Mouse (Mus musculus) heart, adult 2 months (tissue): ENCODE data around the gene Adgrb3. TPM values are rescaled to one million over a fixed set of nuclear protein-coding genes. Genes with fewer than 3 reads are reported as not detected.
A peak's percentile ranks its signal among the peaks of the same experiment; 100 is the strongest.
"Not testable (repeated sequence)": the region's sequence is repeated elsewhere in the genome, so short reads cannot be mapped to it uniquely, and the experiment has no call there.

Experiments used
- DNase-seq, 2 experiments: peaks; one replicate each; pipeline ENCODE4 v3.0.0; 2021
- H3K27ac ChIP-seq: fragments of 200-600 bp; 2 replicates; pipeline ENCODE4 v1.8.1; 2022
- H3K27me3 ChIP-seq: fragments of 200-500 bp; 2 replicates; pipeline ENCODE4 v1.6.1; 2012; ENCODE audit warnings: mild to moderate bottlenecking, low read length, inconsistent platforms, mixed read lengths; ENCODE audit not compliant: control insufficient read depth, insufficient read depth
- H3K36me3 ChIP-seq: fragments of 200-500 bp; 2 replicates; pipeline ENCODE4 v1.6.1; 2012; ENCODE audit warnings: low read length, inconsistent platforms; ENCODE audit not compliant: control insufficient read depth, insufficient read depth
- H3K4me1 ChIP-seq: fragments of 200-500 bp; 2 replicates; pipeline ENCODE4 v1.6.1; 2011; ENCODE audit warnings: low read length; ENCODE audit not compliant: control insufficient read depth, insufficient read depth
- H3K4me3 ChIP-seq: fragments of 200-600 bp; 2 replicates; pipeline ENCODE4 v1.8.1; 2022
- H3K79me2 ChIP-seq: fragments of 200-500 bp; replicated peaks from 2 replicates; pipeline ENCODE4 v1.6.1; 2012; ENCODE audit warnings: mild to moderate bottlenecking, inconsistent platforms, low read length, moderate library complexity, mixed read lengths; ENCODE audit not compliant: control insufficient read depth, insufficient read depth
- H3K9ac ChIP-seq: fragments of 200-500 bp; 2 replicates; pipeline ENCODE4 v1.6.1; 2012; ENCODE audit warnings: low read depth, mild to moderate bottlenecking, control low read depth, inconsistent platforms, low read length, mixed read lengths
- CTCF ChIP-seq: fragments of 200-600 bp; IDR thresholded peaks from 2 replicates; pipeline ENCODE4 v1.8.1; 2022; ENCODE audit warnings: antibody characterized with exemption, mild to moderate bottlenecking, moderate library complexity
- EP300 ChIP-seq: fragments of 200-500 bp; IDR thresholded peaks from 2 replicates; pipeline ENCODE4 v1.6.1; 2011; ENCODE audit warnings: low read depth, low read length, control low read depth; ENCODE audit not compliant: insufficient read depth
- POLR2A ChIP-seq: fragments of 200-500 bp; IDR thresholded peaks from 2 replicates; pipeline ENCODE4 v1.6.1; 2011; ENCODE audit warnings: mild to moderate bottlenecking, low read depth, low read length, control low read depth; ENCODE audit not compliant: insufficient read depth
- whole genome bisulfite sequencing: fragments of 180-500 bp; shearing (Covaris S2); methylation state at CpG from one replicate; pipeline ENCODE4 v1.1.7; 2018; 5-methylcytosine and 5-hydroxymethylcytosine counted together
- intact Hi-C: fragments of 180-260 bp; cut with DNase I; formaldehyde crosslinking; loops from one replicate; pipeline ENCODE4 v1.15.1; 2025
- polyA plus RNA-seq: library from polyadenylated mRNA; depleted of rRNA; stranded (reverse); fragments of >200 nt; gene quantifications from 2 replicates; pipeline ENCODE4 v1.2.3, GENCODE M21; 2012
- total RNA-seq, 2 experiments: library from RNA; stranded (reverse); gene quantifications; 2 replicates each; pipeline ENCODE4 v1.2.3; 2021

Adgrb3 gene
- total and polyA plus RNA-seq, 3 experiments, result not detected

GRCm38 (mm10) chr1:25495202-25495914 is 334.1 kb downstream of the Adgrb3 start:
- Histone ChIP-seq H3K4me1 (no peaks in the 10 kb centered on the region), H3K79me2 (no peaks in the 10 kb centered on the region), H3K27ac (no peak overlapping the region), H3K4me3 (no peak overlapping the region), H3K27me3 (no peaks in the 10 kb centered on the region), H3K36me3 (no peaks in the 10 kb centered on the region), H3K9ac (no peak overlapping the region)
- no peak for TF ChIP-seq POLR2A
- TF ChIP-seq CTCF, result no peak
- no peak for TF ChIP-seq EP300
- DNase-seq, result no peak
- 62% methylated on average over 3 of the region's 3 CpGs for WGBS
- intact Hi-C loops, result no loop called here

DNA sequence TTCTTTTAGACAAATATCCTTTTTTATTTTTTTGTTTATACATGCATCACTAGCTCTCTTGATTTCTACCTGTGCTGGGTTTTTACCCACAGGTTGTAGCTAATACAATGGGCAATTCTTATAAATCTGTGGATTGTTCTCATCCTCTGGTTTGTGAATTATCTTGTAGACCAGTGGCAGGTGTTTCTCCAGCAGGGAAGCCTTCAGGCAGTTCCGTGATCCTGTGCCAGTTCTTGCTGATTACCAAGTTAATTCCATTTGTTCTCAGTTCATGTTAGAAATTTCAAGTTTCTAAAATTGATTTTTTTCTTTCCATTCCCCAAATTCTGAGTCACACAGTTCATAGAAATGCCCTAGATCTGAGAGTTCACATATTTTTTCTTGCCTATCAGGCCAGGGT is 338.0 kb downstream of the Adgrb3 start:
- TF ChIP-seq EP300 (no peak), CTCF (no peak), POLR2A (no peak)
- intact Hi-C loops, result no loop called here
- H3K79me2 ChIP-seq, result no peaks in the 10 kb centered on the region
- no peak for DNase-seq
- no peak overlapping the region for H3K27ac ChIP-seq
- H3K9ac ChIP-seq, result no peak overlapping the region
- no peaks in the 10 kb centered on the region for H3K27me3 ChIP-seq
- no peaks in the 10 kb centered on the region for H3K4me1 ChIP-seq
- H3K36me3 ChIP-seq, result no peaks in the 10 kb centered on the region
- no peak overlapping the region for H3K4me3 ChIP-seq
- 48% methylated on average over 1 of the region's 1 CpGs for WGBS

DNA sequence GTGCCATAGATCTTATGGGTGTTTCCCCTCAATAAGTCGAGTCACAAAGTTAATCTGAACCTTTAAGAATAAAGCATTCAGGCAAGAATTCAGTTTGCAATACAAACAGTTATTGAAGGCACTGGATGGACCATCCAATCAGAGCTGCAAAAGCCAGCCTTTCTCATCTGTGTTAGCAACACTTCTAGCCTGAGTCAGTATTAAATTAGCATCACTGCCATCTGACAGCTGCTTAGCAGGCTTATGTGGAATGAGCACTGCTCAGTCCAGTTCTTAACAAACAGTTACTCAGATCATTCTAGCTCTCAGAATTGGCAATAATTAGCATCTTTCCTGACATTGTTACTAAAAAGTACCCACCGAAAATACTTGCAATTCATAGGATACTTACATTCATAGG is 339.3 kb downstream of the Adgrb3 start:
- no peaks in the 10 kb centered on the region for H3K27me3 ChIP-seq
- intact Hi-C loops, result no loop called here
- H3K36me3 ChIP-seq, result no peaks in the 10 kb centered on the region
- no peak overlapping the region for H3K27ac ChIP-seq
- H3K4me1 ChIP-seq, result no peaks in the 10 kb centered on the region
- TF ChIP-seq POLR2A, result no peak
- TF ChIP-seq CTCF, result no peak
- TF ChIP-seq EP300, result no peak
- 41% methylated on average over 2 of the region's 2 CpGs for WGBS
- no peaks in the 10 kb centered on the region for H3K79me2 ChIP-seq
- no peak for DNase-seq
- no peak overlapping the region for H3K4me3 ChIP-seq
- no peak overlapping the region for H3K9ac ChIP-seq

GRCm38 (mm10) chr1:25475699-25476098 is 353.8 kb downstream of the Adgrb3 start:
- H3K36me3 ChIP-seq, result no peaks in the 10 kb centered on the region
- H3K27me3 ChIP-seq, result no peaks in the 10 kb centered on the region
- H3K79me2 ChIP-seq, result no peaks in the 10 kb centered on the region
- no peak for DNase-seq
- H3K4me3 ChIP-seq, result no peak overlapping the region
- intact Hi-C loops, result no loop called here
- WGBS, result 76% methylated on average over 3 of the region's 3 CpGs
- no peak overlapping the region for H3K27ac ChIP-seq
- no peaks in the 10 kb centered on the region for H3K4me1 ChIP-seq
- no peak overlapping the region for H3K9ac ChIP-seq
- TF ChIP-seq CTCF (no peak), POLR2A (no peak)

DNA sequence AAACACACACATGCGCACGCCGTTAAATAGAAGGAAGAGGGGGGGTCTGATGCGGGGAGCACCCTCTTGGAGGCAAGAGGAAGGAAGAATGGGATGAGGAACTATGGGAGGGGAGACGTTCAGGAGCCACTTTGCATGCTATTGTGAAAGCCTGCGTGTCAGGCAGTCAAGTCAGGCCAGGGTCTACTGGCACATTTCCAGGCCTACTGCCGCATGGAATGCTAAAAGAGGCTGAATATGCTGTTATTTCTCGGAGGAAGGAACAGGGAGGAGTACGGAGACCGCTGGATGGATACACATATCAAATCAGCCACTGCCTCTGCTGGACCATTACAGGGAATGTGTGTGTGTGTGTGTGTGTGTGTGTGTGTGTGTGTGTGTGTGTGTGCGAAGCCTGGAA is 355.0 kb downstream of the Adgrb3 start:
- no peak overlapping the region for H3K27ac ChIP-seq
- no peaks in the 10 kb centered on the region for H3K4me1 ChIP-seq
- no peak overlapping the region for H3K9ac ChIP-seq
- no peak for TF ChIP-seq POLR2A
- TF ChIP-seq EP300, result no peak
- TF ChIP-seq CTCF, result no peak
- WGBS, result 53% methylated on average over 11 of the region's 11 CpGs
- intact Hi-C loops, result no loop called here
- no peaks in the 10 kb centered on the region for H3K79me2 ChIP-seq
- H3K36me3 ChIP-seq, result no peaks in the 10 kb centered on the region
- no peak for DNase-seq
- H3K4me3 ChIP-seq, result no peak overlapping the region
- no peaks in the 10 kb centered on the region for H3K27me3 ChIP-seq

DNA sequence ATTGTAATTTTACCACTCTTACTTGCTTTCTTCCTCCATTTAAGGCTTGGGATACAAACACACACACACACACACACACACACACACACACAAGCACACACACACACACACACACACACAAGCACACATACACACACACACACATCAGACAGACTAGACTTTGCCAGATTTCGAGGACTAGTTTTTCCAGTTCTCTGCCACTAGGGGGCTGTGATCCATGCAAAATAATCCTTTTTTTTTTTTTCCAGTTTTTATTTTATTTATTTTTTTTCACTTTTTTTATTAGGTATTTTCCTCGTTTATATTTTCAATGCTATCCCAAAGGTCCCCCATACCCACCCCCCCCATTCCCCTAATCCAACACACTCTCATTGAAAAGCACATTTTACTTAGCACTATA is 357.9 kb downstream of the Adgrb3 start:
- H3K27ac ChIP-seq, H3K4me3 ChIP-seq, H3K9ac ChIP-seq, DNase-seq, H3K27me3 ChIP-seq, H3K4me1 ChIP-seq, H3K36me3 ChIP-seq, intact Hi-C loops, H3K79me2 ChIP-seq: not testable (repeated sequence)
- 33% methylated on average over 2 of the region's 2 CpGs for WGBS
- TF ChIP-seq CTCF, result 0 out of 2 replicates have a peak, but pooled peaks have one; percentile 8
